Mouse (Mus musculus) myocyte (in vitro differentiated cells): Measurements from ENCODE around the gene Lsr.

Experiments
- E2F4 ChIP-seq: IDR thresholded peaks from one replicate; pipeline ENCODE4 v1.6.1; 2011; ENCODE audit warnings: mild to moderate bottlenecking, control low read depth, moderate library complexity; ENCODE audit not compliant: insufficient read depth
- POLR2AphosphoS2 ChIP-seq: IDR thresholded peaks from one replicate; pipeline ENCODE4 v1.6.1; 2011; ENCODE audit warnings: low read depth, control low read depth; ENCODE audit not compliant: insufficient read length
- TCF3 ChIP-seq: IDR thresholded peaks from one replicate; pipeline ENCODE4 v1.6.1; 2011; ENCODE audit warnings: low read depth, control low read depth; ENCODE audit not compliant: insufficient read length

DNA sequence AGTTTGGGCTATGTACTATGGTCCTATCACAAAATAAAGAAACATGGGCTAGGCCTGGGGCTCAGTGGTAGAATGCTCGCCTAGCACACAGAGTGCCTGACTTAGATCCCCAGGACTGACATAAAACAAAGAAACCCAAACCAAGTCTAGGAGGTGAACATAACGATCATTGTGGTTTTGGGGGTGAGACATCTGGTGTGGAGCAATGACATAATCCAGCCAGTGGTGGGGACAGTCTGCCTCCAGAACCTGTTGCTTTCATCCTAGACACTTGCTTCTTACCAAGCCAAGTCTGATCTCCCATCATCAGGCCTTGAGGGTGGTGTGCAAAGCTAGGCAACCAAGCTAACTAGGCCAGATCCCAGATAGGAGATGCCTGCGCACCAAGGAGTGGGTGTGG is 6.6 kb downstream of the Lsr start:
- TF ChIP-seq E2F4 (no peak), POLR2AphosphoS2 (no peak), TCF3 (no peak)
